Mouse (Mus musculus): ENCODE measurements at regions not wholly inside any gene's neighbourhood (a gene's known extent, or its start where the extent isn't known, plus 50 kb on each side); places are given as distances from the start of the nearest gene placed in this dataset.
A peak's percentile ranks its signal among the peaks of the same experiment; 100 is the strongest.

- Histone ChIP-seq H3K27me3 (0 out of 2 replicates have a peak, but pooled peaks cover 9% of the 10 kb centered on the region), H3K36me3 (no peaks in the 10 kb centered on the region), H3K4me2 (replicated peaks) (no peak overlapping the region), H3K9me3 (replicated peaks) (no peaks in the 10 kb centered on the region), H3K4me3 (replicated peaks) (no peak overlapping the region), H3K9ac (no peak overlapping the region), H3K27ac (replicated peaks) (no peak overlapping the region), H3K4me1 (peaks cover 18% of the 10 kb centered on the region)
- ATAC-seq (ENCODE audit: insufficient number of reproducible peaks, low FRiP score, low TSS enrichment, low read depth): no peak
- WGBS: 21% methylated on average over 9 of the region's 9 CpGs
Measured at GRCm38 (mm10) chr3:52540862-52541380, 272.8 kb downstream of the Foxo1 start.

GRCm38 (mm10) chr3:52539813-52540378, 271.8 kb downstream of the Foxo1 start:
- Histone ChIP-seq H3K36me3 (no peaks in the 10 kb centered on the region), H3K27me3 (0 out of 2 replicates have a peak, but pooled peaks cover 9% of the 10 kb centered on the region), H3K4me3 (replicated peaks) (no peak overlapping the region), H3K4me1 (peaks cover 28% of the 10 kb centered on the region), H3K27ac (replicated peaks) (peak overlapping the region; percentile 39; the same call in 1 of the 2 replicates), H3K9ac (no peak overlapping the region), H3K9me3 (replicated peaks) (no peaks in the 10 kb centered on the region), H3K4me2 (replicated peaks) (no peak overlapping the region)
- 0 out of 2 replicates have a peak, but pooled peaks have one; percentile 39 for ATAC-seq (ENCODE audit: insufficient number of reproducible peaks, low FRiP score, low TSS enrichment, low read depth)
- 27% methylated on average over 10 of the region's 10 CpGs for WGBS

DNA sequence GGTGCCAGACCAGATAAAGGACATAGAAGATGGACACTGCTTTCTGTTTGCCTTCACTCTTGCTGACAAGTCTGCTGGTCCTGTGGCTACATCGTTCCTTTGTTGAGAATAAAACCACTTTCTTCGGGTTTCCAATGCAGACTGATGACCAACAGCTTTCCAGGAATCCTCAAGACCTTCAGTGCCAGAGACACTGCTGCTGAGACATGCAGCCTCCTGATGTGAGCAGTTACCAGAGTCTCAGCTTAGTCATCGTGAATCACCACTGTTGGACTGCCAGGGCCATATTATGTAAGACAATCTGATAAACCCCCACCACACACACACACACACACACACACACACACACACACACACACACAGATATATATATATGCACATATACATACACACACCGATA, 270.2 kb downstream of the Foxo1 start:
- Histone ChIP-seq H3K9me3 (replicated peaks) (no peaks in the 10 kb centered on the region), H3K27me3 (0 out of 2 replicates have a peak, but pooled peaks cover 6% of the 10 kb centered on the region), H3K4me3 (replicated peaks) (no peak overlapping the region), H3K4me2 (replicated peaks) (no peak overlapping the region), H3K36me3 (no peaks in the 10 kb centered on the region), H3K4me1 (peaks cover 33% of the 10 kb centered on the region), H3K9ac (no peak overlapping the region), H3K27ac (replicated peaks) (no peak overlapping the region)
- 74% methylated on average over 4 of the region's 4 CpGs for WGBS
- no peak for ATAC-seq (ENCODE audit: insufficient number of reproducible peaks, low FRiP score, low TSS enrichment, low read depth)

DNA sequence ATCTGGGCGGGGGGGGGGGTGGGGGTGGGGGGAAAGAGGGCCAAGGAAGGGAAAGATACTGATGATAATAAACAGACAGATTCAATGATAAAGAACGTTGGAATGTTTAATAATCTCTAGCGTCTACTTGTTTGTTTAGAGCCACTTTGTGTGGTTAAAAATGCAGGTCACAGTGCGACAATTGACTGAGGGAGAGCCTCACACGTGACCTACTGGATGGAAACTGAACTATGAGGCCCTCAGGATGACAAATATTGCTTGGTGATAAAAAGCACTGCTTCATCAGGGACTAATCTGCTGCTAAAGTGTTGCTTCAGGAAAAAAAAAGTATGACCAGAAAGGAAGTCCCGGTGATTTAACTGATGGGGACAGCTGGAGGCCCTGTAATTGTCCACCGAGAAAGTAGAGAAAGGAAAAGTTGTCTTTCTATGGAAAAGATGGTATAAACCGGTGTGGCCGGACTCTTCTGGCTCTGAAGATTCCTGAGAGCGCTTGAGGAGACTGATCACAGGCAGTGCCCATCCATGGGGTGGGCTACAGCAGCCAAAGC, 269.3 kb downstream of the Foxo1 start:
- Histone ChIP-seq H3K4me2 (replicated peaks) (no peak overlapping the region), H3K4me1 (peaks cover 33% of the 10 kb centered on the region), H3K4me3 (replicated peaks) (no peak overlapping the region), H3K27ac (replicated peaks) (no peak overlapping the region), H3K9ac (no peak overlapping the region), H3K9me3 (replicated peaks) (no peaks in the 10 kb centered on the region), H3K27me3 (0 out of 2 replicates have a peak, but pooled peaks cover 3% of the 10 kb centered on the region), H3K36me3 (no peaks in the 10 kb centered on the region)
- no peak for ATAC-seq (ENCODE audit: insufficient number of reproducible peaks, low FRiP score, low TSS enrichment, low read depth)
- WGBS: 73% methylated on average over 10 of the region's 10 CpGs

GRCm38 (mm10) chr3:52535411-52536021, 267.4 kb downstream of the Foxo1 start:
- Histone ChIP-seq H3K4me2 (replicated peaks) (no peak overlapping the region), H3K4me3 (replicated peaks) (no peak overlapping the region), H3K9me3 (replicated peaks) (no peaks in the 10 kb centered on the region), H3K9ac (no peak overlapping the region), H3K4me1 (peaks cover 25% of the 10 kb centered on the region), H3K27me3 (no peaks in the 10 kb centered on the region), H3K27ac (replicated peaks) (no peak overlapping the region; the same call in 1 of the 2 replicates), H3K36me3 (no peaks in the 10 kb centered on the region)
- 17% methylated on average over 7 of the region's 7 CpGs for WGBS
- peak; percentile 79 for ATAC-seq (ENCODE audit: insufficient number of reproducible peaks, low FRiP score, low TSS enrichment, low read depth)

GRCm38 (mm10) chr3:52534118-52534517, 266.0 kb downstream of the Foxo1 start:
- Histone ChIP-seq H3K27me3 (no peaks in the 10 kb centered on the region), H3K36me3 (no peaks in the 10 kb centered on the region), H3K4me3 (replicated peaks) (no peak overlapping the region), H3K9me3 (replicated peaks) (no peaks in the 10 kb centered on the region), H3K4me2 (replicated peaks) (no peak overlapping the region), H3K27ac (replicated peaks) (no peak overlapping the region), H3K4me1 (peaks cover 17% of the 10 kb centered on the region), H3K9ac (no peak overlapping the region)
- WGBS: 78% methylated on average over 7 of the region's 7 CpGs
- no peak for ATAC-seq (ENCODE audit: insufficient number of reproducible peaks, low FRiP score, low TSS enrichment, low read depth)

DNA sequence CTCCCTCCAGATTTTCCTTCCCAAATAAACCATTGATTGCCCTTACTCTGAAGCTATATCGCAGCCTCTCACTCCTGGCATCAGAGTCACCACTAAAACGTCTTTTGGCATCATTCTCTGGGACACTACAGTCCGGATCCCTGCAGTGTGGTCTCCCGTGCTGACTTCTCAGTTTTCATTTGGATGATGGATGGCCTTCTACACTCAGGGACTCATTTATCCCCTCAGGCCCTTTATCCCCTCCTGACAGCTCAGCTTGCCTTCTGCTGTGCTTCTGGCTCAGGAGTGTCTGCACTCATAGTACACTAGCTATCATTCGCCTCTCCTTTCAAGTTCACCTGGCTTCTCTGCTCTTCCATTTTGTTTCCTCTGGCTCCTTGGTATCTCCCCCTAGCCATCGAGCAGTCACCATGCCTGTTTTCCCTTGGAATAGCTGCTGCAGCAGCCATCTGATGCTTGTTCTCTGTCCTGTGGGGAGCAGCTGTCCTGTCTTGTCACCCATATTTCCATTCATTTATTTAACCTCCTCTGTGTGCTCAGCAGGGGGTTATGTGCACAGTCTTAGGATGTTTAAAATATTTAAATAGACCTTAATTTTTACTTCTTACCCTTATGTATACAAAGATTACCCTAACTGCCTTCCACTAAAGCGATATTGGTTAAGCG, 263.7 kb downstream of the Foxo1 start:
- H3K27ac ChIP-seq (replicated peaks): no peak overlapping the region
- no peaks in the 10 kb centered on the region for H3K9me3 ChIP-seq (replicated peaks)
- H3K4me1 ChIP-seq: peaks cover 19% of the 10 kb centered on the region
- no peak overlapping the region for H3K4me3 ChIP-seq (replicated peaks)
- 0 out of 2 replicates have a peak, but pooled peaks cover 3% of the 10 kb centered on the region for H3K27me3 ChIP-seq
- no peaks in the 10 kb centered on the region for H3K36me3 ChIP-seq
- ATAC-seq (ENCODE audit: insufficient number of reproducible peaks, low FRiP score, low TSS enrichment, low read depth): no peak
- H3K4me2 ChIP-seq (replicated peaks): no peak overlapping the region
- no peak overlapping the region for H3K9ac ChIP-seq
- WGBS: 57% methylated on average over 8 of the region's 8 CpGs

GRCm38 (mm10) chr3:52530406-52530970, 262.4 kb downstream of the Foxo1 start:
- no peak overlapping the region for H3K4me3 ChIP-seq (replicated peaks)
- 0 out of 2 replicates have a peak, but pooled peaks cover 3% of the 10 kb centered on the region for H3K27me3 ChIP-seq
- peaks cover 13% of the 10 kb centered on the region for H3K4me1 ChIP-seq
- H3K36me3 ChIP-seq: no peaks in the 10 kb centered on the region
- no peak for ATAC-seq (ENCODE audit: insufficient number of reproducible peaks, low FRiP score, low TSS enrichment, low read depth)
- H3K27ac ChIP-seq (replicated peaks): no peak overlapping the region
- H3K9me3 ChIP-seq (replicated peaks): no peaks in the 10 kb centered on the region
- H3K4me2 ChIP-seq (replicated peaks): no peak overlapping the region
- H3K9ac ChIP-seq: no peak overlapping the region
- WGBS: 90% methylated on average over 7 of the region's 7 CpGs

- Histone ChIP-seq H3K36me3 (no peaks in the 10 kb centered on the region), H3K4me1 (0 out of 2 replicates have a peak, but pooled peaks cover 3% of the 10 kb centered on the region), H3K4me2 (replicated peaks) (no peak overlapping the region), H3K9ac (no peak overlapping the region), H3K27me3 (0 out of 2 replicates have a peak, but pooled peaks cover 3% of the 10 kb centered on the region), H3K4me3 (replicated peaks) (no peak overlapping the region), H3K27ac (replicated peaks) (no peak overlapping the region), H3K9me3 (replicated peaks) (no peaks in the 10 kb centered on the region)
- no peak for ATAC-seq (ENCODE audit: insufficient number of reproducible peaks, low FRiP score, low TSS enrichment, low read depth)
- WGBS: 62% methylated on average over 6 of the region's 6 CpGs
Measured at GRCm38 (mm10) chr3:52529136-52529535, 261.0 kb downstream of the Foxo1 start.

- H3K27ac ChIP-seq (replicated peaks): no peak overlapping the region
- H3K9me3 ChIP-seq (replicated peaks): no peaks in the 10 kb centered on the region
- H3K4me3 ChIP-seq (replicated peaks): no peak overlapping the region
- H3K36me3 ChIP-seq: no peaks in the 10 kb centered on the region
- no peak overlapping the region for H3K9ac ChIP-seq
- no peak overlapping the region for H3K4me2 ChIP-seq (replicated peaks)
- no peak for ATAC-seq (ENCODE audit: insufficient number of reproducible peaks, low FRiP score, low TSS enrichment, low read depth)
- 78% methylated on average over 7 of the region's 7 CpGs for WGBS
- 0 out of 2 replicates have a peak, but pooled peaks cover 3% of the 10 kb centered on the region for H3K4me1 ChIP-seq
- 0 out of 2 replicates have a peak, but pooled peaks cover 3% of the 10 kb centered on the region for H3K27me3 ChIP-seq
Measured at GRCm38 (mm10) chr3:52528521-52528920, 260.4 kb downstream of the Foxo1 start.

DNA sequence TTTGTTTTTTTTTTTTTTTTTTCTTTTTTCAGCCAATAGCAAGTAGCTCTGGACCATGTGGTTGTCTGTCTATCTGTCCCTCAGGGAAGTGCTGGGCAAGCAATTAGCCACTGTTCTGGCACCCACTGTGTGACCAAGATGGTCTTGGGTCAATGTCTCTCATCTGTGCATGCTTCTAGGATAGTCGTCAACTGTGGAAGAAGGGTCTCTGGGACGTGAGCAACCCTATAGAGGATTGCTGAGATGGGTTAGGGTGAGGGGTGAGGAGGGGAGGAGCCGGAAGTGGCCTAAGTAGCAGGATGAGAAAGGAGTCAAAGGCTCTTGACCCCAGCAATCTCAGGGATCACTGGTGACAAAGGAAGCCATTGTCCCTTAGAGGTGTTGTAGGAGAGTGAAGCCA, 259.6 kb downstream of the Foxo1 start:
- Histone ChIP-seq H3K36me3 (no peaks in the 10 kb centered on the region), H3K9ac (no peak overlapping the region), H3K4me3 (replicated peaks) (no peak overlapping the region), H3K4me2 (replicated peaks) (no peak overlapping the region), H3K4me1 (0 out of 2 replicates have a peak, but pooled peaks cover 3% of the 10 kb centered on the region), H3K9me3 (replicated peaks) (no peaks in the 10 kb centered on the region), H3K27me3 (0 out of 2 replicates have a peak, but pooled peaks cover 3% of the 10 kb centered on the region), H3K27ac (replicated peaks) (no peak overlapping the region)
- ATAC-seq (ENCODE audit: insufficient number of reproducible peaks, low FRiP score, low TSS enrichment, low read depth): no peak
- WGBS: 49% methylated on average over 3 of the region's 3 CpGs

Measured in embryonic facial prominence, embryonic 15.5 days (tissue).